Mouse (Mus musculus) heart, adult 8-10 months (tissue): Measurements from ENCODE around the gene Akt1s1. TPM values are rescaled to one million over a fixed set of nuclear protein-coding genes. Genes with fewer than 3 reads are reported as not detected.

ENCODE experiments used
- DNase-seq: peaks from one replicate; pipeline ENCODE4 v3.0.0; 2022; ENCODE audit warnings: low spot score
- total RNA-seq, 4 experiments: library from RNA; stranded (reverse); gene quantifications; 2 replicates each; pipeline ENCODE4 v1.2.4; 2022

The Akt1s1 gene
- 10 to 100 TPM; 64.3 to 76.2 (median 70.5) TPM for total RNA-seq

- DNase-seq, result peak; percentile 100
Observed at GRCm38 (mm10) chr7:44848561-44849415, at the start of gene Akt1s1, which contains the start of gene Tbc1d17. TSS of gene Akt1s1 (plus strand) at chr7:44848991. TSS of gene Tbc1d17 (minus strand) at chr7:44849079.

- no peak for DNase-seq
Observed at GRCm38 (mm10) chr7:44808927-44809326, 39.9 kb upstream of the Akt1s1 start.

GRCm38 (mm10) chr7:44809466-44809865 lies 39.3 kb upstream of the Akt1s1 start:
- DNase-seq, result no peak

GRCm38 (mm10) chr7:44810365-44810764 lies 38.4 kb upstream of the Akt1s1 start:
- DNase-seq, result no peak

- no peak for DNase-seq
Observed at GRCm38 (mm10) chr7:44810819-44811557, 37.8 kb upstream of the Akt1s1 start.

GRCm38 (mm10) chr7:44812651-44813325 lies 36.0 kb upstream of the Akt1s1 start:
- no peak for DNase-seq

GRCm38 (mm10) chr7:44813985-44814384 lies 34.8 kb upstream of the Akt1s1 start:
- no peak for DNase-seq

GRCm38 (mm10) chr7:44814423-44814822 lies 34.4 kb upstream of the Akt1s1 start:
- no peak for DNase-seq

- no peak for DNase-seq
Observed at GRCm38 (mm10) chr7:44814952-44815553, 33.7 kb upstream of the Akt1s1 start.

- DNase-seq, result peak; percentile 98
Observed at GRCm38 (mm10) chr7:44815721-44816469, 32.9 kb upstream of the Akt1s1 start, which contains the start of the genes Nup62 and Il4i1. TSS of gene Nup62 (plus strand) at chr7:44816088. TSS of gene Il4i1 (plus strand) at chr7:44816387.

- peak; percentile 46 for DNase-seq
Observed at GRCm38 (mm10) chr7:44816470-44817021, 32.2 kb upstream of the Akt1s1 start, which contains the start of gene Atf5. TSS of gene Atf5 (minus strand) at chr7:44816658.

- no peak for DNase-seq
Observed at GRCm38 (mm10) chr7:44817441-44817840, 31.4 kb upstream of the Akt1s1 start.

- no peak for DNase-seq
Observed at GRCm38 (mm10) chr7:44818164-44818563, 30.6 kb upstream of the Akt1s1 start.

- DNase-seq, result peak; percentile 62
Observed at GRCm38 (mm10) chr7:44818751-44819235, 30.0 kb upstream of the Akt1s1 start.

GRCm38 (mm10) chr7:44819391-44819790 lies 29.4 kb upstream of the Akt1s1 start:
- no peak for DNase-seq

GRCm38 (mm10) chr7:44819863-44820262 lies 28.9 kb upstream of the Akt1s1 start:
- DNase-seq, result no peak

- DNase-seq, result no peak
Observed at GRCm38 (mm10) chr7:44820525-44820924, 28.3 kb upstream of the Akt1s1 start.

- DNase-seq, result no peak
Observed at GRCm38 (mm10) chr7:44821666-44822448, 26.9 kb upstream of the Akt1s1 start.

- no peak for DNase-seq
Observed at GRCm38 (mm10) chr7:44823409-44823808, 25.4 kb upstream of the Akt1s1 start.
